Mouse (Mus musculus) T-helper 2 cell (primary cell): Measurements from ENCODE around the gene Actr1a.

ENCODE experiments used
- in situ Hi-C: fragments of 300-600 bp; cut with MboI, MseI; formaldehyde crosslinking; loops from one replicate; pipeline ENCODE4 v1.15.1; 2025; ENCODE audit warnings: high pct_unique_total_duplicates

The Actr1a gene

GRCm38 (mm10) chr19:46328081-46329030 is 67.2 kb downstream of the Actr1a start, which contains the start of gene Fbxl15:
TSS of gene Fbxl15 (plus strand) at chr19:46328184.
- in situ Hi-C loops = no loop called here

- in situ Hi-C loops = no loop called here
Measured at GRCm38 (mm10) chr19:46327531-46328064, 68.0 kb downstream of the Actr1a start.
